Mouse (Mus musculus): ENCODE measurements around the gene Hs2st1.

- no peak for TF ChIP-seq POLR2A (IDR thresholded peaks at IDR 0.05; ENCODE audit: low read depth, low read length)
- no peak for TF ChIP-seq CTCF (conservative IDR thresholded peaks at IDR 0.05; ENCODE audit: insufficient read depth, insufficient read length, low read depth, low read length)
Measured at GRCm38 (mm10) chr3:144586731-144587130, 16.8 kb upstream of the Hs2st1 start.

All from kidney, adult 2 months (tissue).